Comparison of ENCODE assay signal across 7 mouse cellular contexts in the genomic region with DNA sequence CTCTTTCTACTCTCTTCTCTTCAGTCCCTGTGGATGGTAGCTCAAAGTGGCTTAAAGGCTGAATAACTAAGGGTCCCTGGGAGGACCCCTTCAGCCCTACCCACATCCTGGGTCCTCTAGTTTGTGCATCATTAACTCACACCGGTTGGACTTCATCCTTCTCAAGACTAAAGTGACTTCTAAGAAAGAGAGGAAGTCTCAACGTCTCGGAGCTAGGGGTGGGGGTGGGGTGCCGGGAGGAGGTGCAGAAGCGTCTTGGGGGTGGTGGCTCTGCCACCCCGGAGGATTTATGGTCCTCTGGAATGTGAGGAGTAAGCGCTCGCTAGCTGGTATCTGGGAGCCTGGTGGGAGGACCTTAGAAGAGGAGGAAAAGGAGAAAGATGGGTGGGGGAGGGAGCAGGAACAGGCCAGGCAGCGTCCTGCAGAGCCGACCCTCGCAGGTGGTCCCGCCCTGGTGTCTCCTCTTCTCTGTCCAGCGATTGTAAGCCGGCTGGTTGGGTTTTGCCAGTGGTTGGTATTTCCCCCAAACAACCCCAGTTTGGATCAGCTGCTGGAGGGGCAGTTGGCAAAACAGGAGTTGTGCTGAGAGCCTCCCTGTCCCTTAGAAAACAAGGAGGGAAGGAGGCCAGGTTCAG. TPM values are rescaled to one million over a fixed set of nuclear protein-coding genes. Genes with fewer than 3 reads are reported as not detected.
DNase-seq lines count a peak whose midpoint lies in the region; ATAC-seq and TF ChIP-seq lines count a peak whose summit lies in the region.

No protein-coding gene starts in this region.

- DNase-seq in thymus, postnatal 4 days = peak; percentile 40
- DNase-seq in thymus, adult 18-20 months = no peak
- DNase-seq in midbrain, postnatal 0 days (ENCODE audit: low spot score) = no peak
- no peak for DNase-seq in natural killer cell, adult 2 months (ENCODE audit: low spot score in 2 of 2)

- peak overlapping the region; percentile 81 for H3K9ac ChIP-seq in kidney, embryonic 16.5 days (replicated peaks; ENCODE audit: low read length)
- H3K9ac ChIP-seq in midbrain, postnatal 0 days (replicated peaks; ENCODE audit: low read length, poor library complexity, severe bottlenecking) = 0 out of 2 replicates have a peak overlapping the region, but pooled peaks have one; percentile 55

- no peaks in the 10 kb centered on the region; the same call in 1 of the 2 replicates for H3K27me3 ChIP-seq in kidney, embryonic 16.5 days (ENCODE audit: insufficient read depth, low read length)
- peaks cover 27% of the 10 kb centered on the region for H3K27me3 ChIP-seq in midbrain, postnatal 0 days (ENCODE audit: insufficient read depth, low read length)

- 1% methylated on average over 14 of the region's 14 CpGs for WGBS in kidney, embryonic 16.5 days
- WGBS in midbrain, postnatal 0 days = under 1% methylated on average over 14 of the region's 14 CpGs

- peak; percentile 54; the same call in 1 of the 2 replicates for TF ChIP-seq POLR2A in embryonic fibroblast, embryonic 13.5 days (IDR thresholded peaks at IDR 0.05; ENCODE audit: low read depth, low read length)

- peak; percentile 39 for ATAC-seq in kidney, embryonic 16.5 days (ENCODE audit: low FRiP score, low TSS enrichment)
- no peak for ATAC-seq in midbrain, postnatal 0 days (ENCODE audit: low FRiP score)
- no peak for ATAC-seq in megakaryocyte-erythroid progenitor cell, adult 5-6 weeks (replicated peaks; ENCODE audit: low FRiP score, low TSS enrichment, poor library complexity, severe bottlenecking)

- H3K27ac ChIP-seq in embryonic fibroblast, embryonic 13.5 days (ENCODE audit: insufficient read depth, low read length) = no peak overlapping the region
- peak overlapping the region; percentile 85 for H3K27ac ChIP-seq in kidney, embryonic 16.5 days (ENCODE audit: low read length)
- peak overlapping the region; percentile 12; the same call in 1 of the 2 replicates for H3K27ac ChIP-seq in midbrain, postnatal 0 days (ENCODE audit: low read depth, low read length)

- no peaks in the 10 kb centered on the region for H3K36me3 ChIP-seq in kidney, embryonic 16.5 days (ENCODE audit: insufficient read depth, low read length)
- H3K36me3 ChIP-seq in midbrain, postnatal 0 days (ENCODE audit: insufficient read depth, low read length) = no peaks in the 10 kb centered on the region

- peak overlapping the region; percentile 90 for H3K4me2 ChIP-seq in kidney, embryonic 16.5 days (replicated peaks; ENCODE audit: low read depth, low read length)
- H3K4me2 ChIP-seq in midbrain, postnatal 0 days (ENCODE audit: low read depth, low read length, poor library complexity, severe bottlenecking) = peak overlapping the region; percentile 55

- H3K4me1 ChIP-seq in embryonic fibroblast, embryonic 13.5 days (ENCODE audit: control insufficient read depth, insufficient read depth, low read length) = no peaks in the 10 kb centered on the region
- H3K4me1 ChIP-seq in kidney, embryonic 16.5 days (ENCODE audit: insufficient read depth, low read length) = peaks cover 31% of the 10 kb centered on the region
- peaks cover 4% of the 10 kb centered on the region; the same call in 1 of the 2 replicates for H3K4me1 ChIP-seq in midbrain, postnatal 0 days (ENCODE audit: insufficient read depth, low read length)

- H3K9me3 ChIP-seq in kidney, embryonic 16.5 days (ENCODE audit: low read length) = no peaks in the 10 kb centered on the region
- H3K9me3 ChIP-seq in midbrain, postnatal 0 days (ENCODE audit: low read length) = no peaks in the 10 kb centered on the region

- H3K4me3 ChIP-seq in embryonic fibroblast, embryonic 13.5 days (ENCODE audit: insufficient read depth, low read length) = peak overlapping the region; percentile 77
- peak overlapping the region; percentile 83 for H3K4me3 ChIP-seq in kidney, embryonic 16.5 days (ENCODE audit: low read length)
- peak overlapping the region; percentile 49 for H3K4me3 ChIP-seq in midbrain, postnatal 0 days (ENCODE audit: low read depth, low read length)

- no peak for TF ChIP-seq CTCF in embryonic fibroblast, embryonic 13.5 days (IDR thresholded peaks at IDR 0.05; ENCODE audit: borderline replicate concordance, insufficient read depth, low read length)
- no peak for TF ChIP-seq CTCF in midbrain, postnatal 0 days (IDR thresholded peaks at IDR 0.05)

RNA-seq across cellular contexts. Expression of a gene that starts 1.3 kb away (rescaled TPM):
- polyA plus RNA-seq in embryonic fibroblast, embryonic 13.5 days (2011; ENCODE audit: insufficient read length, low read depth, missing spikeins) = 22.3 and 23.4 TPM in 2 replicates
- polyA plus RNA-seq in kidney, embryonic 16.5 days (2015; fragmentation: Nextera tagmentation; extraction: Ambion mirVana) = 165 and 170 TPM in 2 replicates
- total RNA-seq in midbrain, postnatal 0 days (2014; rRNA removed) = 53.3 and 57.3 TPM in 2 replicates
- polyA plus RNA-seq in midbrain, postnatal 0 days (2015; fragmentation: Nextera tagmentation; extraction: Ambion mirVana) = 65.4 and 72.9 TPM in 2 replicates
- total RNA-seq in megakaryocyte-erythroid progenitor cell, adult 5-6 weeks (2014; fragmentation: Nextera tagmentation) = 20.4 and 22.2 TPM in 2 replicates
- 25.9 and 28.3 TPM in 2 replicates for total RNA-seq in megakaryocyte-erythroid progenitor cell, adult 5-6 weeks (2017)

RNA-seq across cellular contexts. Expression of a gene that starts 22.8 kb away (rescaled TPM):
- polyA plus RNA-seq in embryonic fibroblast, embryonic 13.5 days (2011; ENCODE audit: insufficient read length, low read depth, missing spikeins) = 11.6 and 13.3 TPM in 2 replicates
- polyA plus RNA-seq in kidney, embryonic 16.5 days (2015; fragmentation: Nextera tagmentation; extraction: Ambion mirVana) = 11.7 and 13.8 TPM in 2 replicates
- 7.8 and 8.5 TPM in 2 replicates for total RNA-seq in midbrain, postnatal 0 days (2014; rRNA removed)
- polyA plus RNA-seq in midbrain, postnatal 0 days (2015; fragmentation: Nextera tagmentation; extraction: Ambion mirVana) = 12.2 and 12.9 TPM in 2 replicates
- total RNA-seq in megakaryocyte-erythroid progenitor cell, adult 5-6 weeks (2014; fragmentation: Nextera tagmentation) = 5.0 and 10.1 TPM in 2 replicates
- 1.8 and 7.9 TPM in 2 replicates for total RNA-seq in megakaryocyte-erythroid progenitor cell, adult 5-6 weeks (2017)

RNA-seq across cellular contexts. Expression of a gene that starts 23.2 kb away (rescaled TPM):
- 13.3 and 20.7 TPM in 2 replicates for polyA plus RNA-seq in embryonic fibroblast, embryonic 13.5 days (2011; ENCODE audit: insufficient read length, low read depth, missing spikeins)
- polyA plus RNA-seq in kidney, embryonic 16.5 days (2015; fragmentation: Nextera tagmentation; extraction: Ambion mirVana) = 28.0 and 29.7 TPM in 2 replicates
- 13.0 and 19.3 TPM in 2 replicates for total RNA-seq in midbrain, postnatal 0 days (2014; rRNA removed)
- 17.5 and 20.1 TPM in 2 replicates for polyA plus RNA-seq in midbrain, postnatal 0 days (2015; fragmentation: Nextera tagmentation; extraction: Ambion mirVana)
- 15.0 and 24.9 TPM in 2 replicates for total RNA-seq in megakaryocyte-erythroid progenitor cell, adult 5-6 weeks (2014; fragmentation: Nextera tagmentation)
- 19.4 and 51.5 TPM in 2 replicates for total RNA-seq in megakaryocyte-erythroid progenitor cell, adult 5-6 weeks (2017)

RNA-seq across cellular contexts. Expression of a gene that starts 30.7 kb away (rescaled TPM):
- polyA plus RNA-seq in embryonic fibroblast, embryonic 13.5 days (2011; ENCODE audit: insufficient read length, low read depth, missing spikeins) = 0.81 TPM in 1 of 2 replicates, not detected in the other
- 0.52 and 0.53 TPM in 2 replicates for polyA plus RNA-seq in kidney, embryonic 16.5 days (2015; fragmentation: Nextera tagmentation; extraction: Ambion mirVana)
- 0.16 and 0.42 TPM in 2 replicates for total RNA-seq in midbrain, postnatal 0 days (2014; rRNA removed)
- polyA plus RNA-seq in midbrain, postnatal 0 days (2015; fragmentation: Nextera tagmentation; extraction: Ambion mirVana) = 0.09 and 0.10 TPM in 2 replicates
- 2.1 TPM in 1 of 2 replicates, not detected in the other for total RNA-seq in megakaryocyte-erythroid progenitor cell, adult 5-6 weeks (2014; fragmentation: Nextera tagmentation)
- 1.0 and 3.4 TPM in 2 replicates for total RNA-seq in megakaryocyte-erythroid progenitor cell, adult 5-6 weeks (2017)
